Mouse (Mus musculus): ENCODE measurements around the gene Hdgfl3.

DNA sequence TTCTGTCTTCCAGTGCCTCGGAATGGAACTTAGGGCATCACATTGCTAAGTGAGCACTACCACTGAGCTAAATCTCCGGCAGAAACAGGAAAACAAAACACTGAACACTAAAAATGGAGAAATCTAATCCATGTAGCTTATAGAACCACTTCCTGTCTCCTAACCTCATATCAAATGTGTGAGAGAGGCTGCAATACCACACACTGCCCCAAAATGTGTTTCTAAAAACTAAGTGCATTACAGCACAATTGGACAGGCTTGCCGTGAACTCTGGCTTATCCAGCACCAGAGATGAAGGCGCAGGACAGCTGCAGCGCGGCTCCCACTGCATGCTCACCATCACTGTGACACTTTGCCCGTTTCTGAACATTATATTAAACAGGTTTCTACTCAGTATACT is 5.3 kb downstream of the Hdgfl3 start:
- no peak for TF ChIP-seq USF1 (IDR thresholded peaks at IDR 0.05; ENCODE audit: low read depth)
- TF ChIP-seq POLR2A (IDR thresholded peaks at IDR 0.05; ENCODE audit: insufficient read length, low read depth) = no peak
- TF ChIP-seq MAX (IDR thresholded peaks at IDR 0.05; ENCODE audit: low read depth) = no peak
- no peak for TF ChIP-seq MYOD1 (IDR thresholded peaks at IDR 0.05; ENCODE audit: control insufficient read depth in 1 of 3, insufficient read length in 2 of 3, low read depth in 2 of 3)
- TF ChIP-seq POLR2AphosphoS2 (IDR thresholded peaks at IDR 0.05; ENCODE audit: insufficient read length, low read depth) = no peak
- no peak for TF ChIP-seq E2F4 (IDR thresholded peaks at IDR 0.05; ENCODE audit: insufficient read depth)
- TF ChIP-seq TCF12 (IDR thresholded peaks at IDR 0.05; ENCODE audit: insufficient read depth, poor library complexity, severe bottlenecking) = no peak
- TF ChIP-seq MYOG (IDR thresholded peaks at IDR 0.05; ENCODE audit: control insufficient read depth in 1 of 3, insufficient read depth in 1 of 3, insufficient read length in 2 of 3, low read depth in 2 of 3) = no peak
- no peak for TF ChIP-seq CEBPB (IDR thresholded peaks at IDR 0.05; ENCODE audit: insufficient read depth, poor library complexity, severe bottlenecking)
- no peak for TF ChIP-seq TCF3 (IDR thresholded peaks at IDR 0.05; ENCODE audit: insufficient read length, low read depth)
- TF ChIP-seq REST (IDR thresholded peaks at IDR 0.05; ENCODE audit: insufficient read depth, insufficient read length) = no peak

All from myocyte (in vitro differentiated cells).